Mouse (Mus musculus) cerebellum, adult 2 months (tissue): ENCODE results near the gene Fhit.

Source experiments
- CTCF ChIP-seq: fragments of 200-500 bp; IDR thresholded peaks from 2 replicates; pipeline ENCODE4 v1.5.1; 2011; ENCODE audit warnings: low read depth, mild to moderate bottlenecking, control low read depth, low read length, moderate library complexity, borderline replicate concordance; ENCODE audit not compliant: insufficient read depth
- POLR2A ChIP-seq: fragments of 200-500 bp; IDR thresholded peaks from 2 replicates; pipeline ENCODE4 v1.6.1; 2011; ENCODE audit warnings: low read length, control low read depth, borderline replicate concordance; ENCODE audit not compliant: insufficient read depth

DNA sequence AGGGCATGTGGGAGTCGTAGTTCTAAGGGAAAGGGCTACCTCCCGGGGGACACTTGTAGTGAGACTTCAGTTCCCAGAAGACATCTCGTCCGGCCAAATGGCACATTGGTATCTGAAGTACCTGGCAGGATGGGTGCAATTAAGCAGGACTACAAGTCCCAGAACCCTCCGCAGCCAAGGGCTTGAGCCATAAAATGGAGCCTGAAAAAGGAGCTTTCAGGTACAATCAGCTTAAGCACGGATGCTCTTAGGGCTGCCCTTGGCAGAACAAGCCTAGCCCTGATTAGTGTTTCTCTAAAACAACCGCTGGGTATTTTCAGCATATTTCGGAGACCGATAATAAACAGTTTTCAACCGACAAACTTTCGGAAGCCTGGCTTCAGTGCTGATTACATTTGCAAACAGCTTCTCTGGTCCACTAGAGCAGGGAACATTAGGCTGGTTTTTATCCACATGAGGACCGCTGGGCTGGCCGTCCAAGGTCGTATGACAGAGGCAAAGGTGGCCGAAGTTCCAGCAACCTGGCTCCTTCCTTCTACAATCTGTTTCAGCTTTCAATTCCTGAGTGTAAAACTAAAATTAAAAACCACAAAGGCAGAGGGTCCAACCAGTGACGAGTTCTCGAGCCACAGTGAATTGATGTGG lies 907 bp downstream of the Fhit start:
- peak; percentile 77; the same call in 1 of the 2 replicates for TF ChIP-seq POLR2A
- no peak for TF ChIP-seq CTCF
